8 mouse cellular contexts compared by ENCODE assay signal in genomic region chr3:34081929-34082328, GRCm38 (mm10). TPM values are rescaled to one million over a fixed set of nuclear protein-coding genes. Genes with fewer than 3 reads are reported as not detected.
A peak's percentile ranks its signal among the peaks of the same experiment; 100 is the strongest.
DNase-seq lines count a peak whose midpoint lies in the region; ATAC-seq and TF ChIP-seq lines count a peak whose summit lies in the region.

No protein-coding gene starts in this region.

- H3K36me3 ChIP-seq in heart, adult 2 months (ENCODE audit: control insufficient read depth, insufficient read depth, low read length), result peaks cover 3% of the 10 kb centered on the region
- H3K36me3 ChIP-seq in E14TG2a.4 (ENCODE audit: insufficient read depth, low read length), result peaks cover 30% of the 10 kb centered on the region
- H3K36me3 ChIP-seq in forebrain, embryonic 16.5 days (ENCODE audit: control insufficient read depth, insufficient read depth), result peaks cover 5% of the 10 kb centered on the region
- peaks cover 12% of the 10 kb centered on the region for H3K36me3 ChIP-seq in liver, embryonic 14.5 days (replicated peaks; ENCODE audit: control insufficient read depth, insufficient read depth, low read depth)

- whole genome bisulfite sequencing in heart, adult 2 months, result 85% methylated on average over 3 of the region's 3 CpGs
- 91% methylated on average over 3 of the region's 3 CpGs for WGBS in forebrain, embryonic 16.5 days
- 33% methylated on average over 3 of the region's 3 CpGs for WGBS in liver, embryonic 14.5 days (ENCODE audit: insufficient replicate concordance)

- peak overlapping the region; percentile 80; the same call in 1 of the 2 replicates for H3K27ac ChIP-seq in heart, adult 2 months
- H3K27ac ChIP-seq in forebrain, embryonic 16.5 days (ENCODE audit: low read length), result no peak overlapping the region; the same call in 1 of the 2 replicates
- peak overlapping the region; percentile 26; the same call in 1 of the 2 replicates for H3K27ac ChIP-seq in liver, embryonic 14.5 days

- peak overlapping the region; percentile 80 for H3K4me2 ChIP-seq in forebrain, embryonic 16.5 days (ENCODE audit: low read length)
- H3K4me2 ChIP-seq in liver, embryonic 14.5 days (ENCODE audit: low read depth), result peak overlapping the region; percentile 78

- H3K79me2 ChIP-seq in heart, adult 2 months (replicated peaks; ENCODE audit: control insufficient read depth, insufficient read depth, low read length), result no peaks in the 10 kb centered on the region

- no peak for TF ChIP-seq CTCF in heart, adult 2 months (IDR thresholded peaks at IDR 0.05)
- no peak for TF ChIP-seq CTCF in E14TG2a.4 (conservative IDR thresholded peaks at IDR 0.05; ENCODE audit: low read length)
- no peak for TF ChIP-seq CTCF in liver, embryonic 14.5 days (IDR thresholded peaks at IDR 0.05; ENCODE audit: low read depth)

- TF ChIP-seq POLR2A in heart, adult 2 months (IDR thresholded peaks at IDR 0.05; ENCODE audit: insufficient read depth, low read depth, low read length), result no peak

- TF ChIP-seq EP300 in heart, adult 2 months (IDR thresholded peaks at IDR 0.05; ENCODE audit: insufficient read depth, low read depth, low read length), result no peak
- TF ChIP-seq EP300 in liver, embryonic 14.5 days (IDR thresholded peaks at IDR 0.05; ENCODE audit: low read depth), result no peak

- intact Hi-C loops in heart, adult 2 months (cut with DNase I), result loop anchor here (2.0 to 10.0 kb wide), 3 partner anchors 63 to 277 kb away; partner anchors contain the start of gene Fxr1
- intact Hi-C loops in heart, postnatal 36 days (cut with DNase I), result loop anchor here (2.0 to 10.0 kb wide), 2 partner anchors 61 to 127 kb away; no protein-coding TSS in a partner anchor
- intact Hi-C loops in gastrocnemius, postnatal 14 days (cut with DNase I; ENCODE audit: low total_unique reads), result loop anchor here (10.0 kb wide), 1 partner anchor 107 kb away; no protein-coding TSS in a partner anchor

- H3K9me3 ChIP-seq in E14TG2a.4 (ENCODE audit: low read length), result no peaks in the 10 kb centered on the region
- H3K9me3 ChIP-seq in forebrain, embryonic 16.5 days (ENCODE audit: control insufficient read depth, low read length), result no peaks in the 10 kb centered on the region
- H3K9me3 ChIP-seq in liver, embryonic 14.5 days (ENCODE audit: control insufficient read depth, low read length), result no peaks in the 10 kb centered on the region

- no peak for ATAC-seq in forebrain, embryonic 16.5 days
- no peak for ATAC-seq in liver, embryonic 14.5 days (ENCODE audit: insufficient read depth)

- peaks cover 5% of the 10 kb centered on the region for H3K4me1 ChIP-seq in heart, adult 2 months (ENCODE audit: control insufficient read depth, insufficient read depth, low read length)
- H3K4me1 ChIP-seq in E14TG2a.4 (replicated peaks; ENCODE audit: low read depth, low read length), result peaks cover 17% of the 10 kb centered on the region
- peaks cover 15% of the 10 kb centered on the region for H3K4me1 ChIP-seq in forebrain, embryonic 16.5 days (replicated peaks; ENCODE audit: control insufficient read depth, insufficient read depth, low read length)
- peaks cover 12 to 24% of the 10 kb centered on the region in 2 experiments for H3K4me1 ChIP-seq in liver, embryonic 14.5 days (replicated peaks; ENCODE audit: control insufficient read depth in 2 of 2, insufficient read depth in 2 of 2, low read length in 1 of 2)

- H3K9ac ChIP-seq in heart, adult 2 months (ENCODE audit: low read depth, low read length), result no peak overlapping the region
- H3K9ac ChIP-seq in forebrain, embryonic 16.5 days (replicated peaks; ENCODE audit: low read depth, low read length), result peak overlapping the region; percentile 83
- H3K9ac ChIP-seq in liver, embryonic 14.5 days (replicated peaks), result no peak overlapping the region

- no peak overlapping the region for H3K4me3 ChIP-seq in heart, adult 2 months
- peak overlapping the region; percentile 90 for H3K4me3 ChIP-seq in E14TG2a.4 (replicated peaks; ENCODE audit: low read length)
- peak overlapping the region; percentile 74 for H3K4me3 ChIP-seq in forebrain, embryonic 16.5 days (replicated peaks; ENCODE audit: low read length)
- H3K4me3 ChIP-seq in liver, embryonic 14.5 days (ENCODE audit: insufficient read depth in 1 of 2, low read depth in 2 of 2, low read length in 2 of 2), result peak overlapping the region in 1 of 2 experiments; percentile 88; a peak in 1 of 4 replicates

- H3K27me3 ChIP-seq in heart, adult 2 months (ENCODE audit: control insufficient read depth, insufficient read depth, low read length), result no peaks in the 10 kb centered on the region
- no peaks in the 10 kb centered on the region for H3K27me3 ChIP-seq in E14TG2a.4 (ENCODE audit: insufficient read depth, low read length)
- H3K27me3 ChIP-seq in forebrain, embryonic 16.5 days (replicated peaks; ENCODE audit: control insufficient read depth, insufficient read depth, low read length), result no peaks in the 10 kb centered on the region
- no peaks in the 10 kb centered on the region for H3K27me3 ChIP-seq in liver, embryonic 14.5 days (ENCODE audit: control insufficient read depth, insufficient read depth, low read length)

- no peak for DNase-seq in heart, adult 2 months
- no peak for DNase-seq in heart, postnatal 36 days
- DNase-seq in liver, embryonic 14.5 days (ENCODE audit: low read depth in 3 of 3, low spot score in 3 of 3), result no peak
- no peak for DNase-seq in spleen, postnatal 10 days (ENCODE audit: low spot score in 2 of 2)
- DNase-seq in frontal cortex, postnatal 25 days (ENCODE audit: low spot score in 2 of 2), result no peak
- DNase-seq in gastrocnemius, postnatal 14 days, result no peak

RNA-seq across cellular contexts. Expression of gene Dnajc19, which starts 0.8 kb away (rescaled TPM):
- total RNA-seq in heart, adult 2 months (2021), result 100 to 1,000 TPM; 129 to 149 TPM
- 107 and 125 TPM in 2 replicates for polyA plus RNA-seq in heart, adult 2 months (2012; rRNA removed)
- total RNA-seq in heart, postnatal 36 days (2021), result 100 to 1,000 TPM; 136 to 140 TPM
- 102 and 113 TPM in 2 replicates for polyA plus RNA-seq in forebrain, embryonic 16.5 days (2015; fragmentation: Nextera tagmentation; extraction: Ambion mirVana)
- polyA plus RNA-seq in liver, embryonic 14.5 days (2012; rRNA removed), result 55.7 and 73.1 TPM in 2 replicates
- polyA plus RNA-seq in liver, embryonic 14.5 days (2014; fragmentation: Nextera tagmentation; extraction: Ambion mirVana), result 193 and 209 TPM in 2 replicates
- 100 to 1,000 TPM; 124 to 127 TPM for total RNA-seq in gastrocnemius, postnatal 14 days (2021)
